Mouse (Mus musculus): ENCODE measurements around the gene T2. TPM values are rescaled to one million over a fixed set of nuclear protein-coding genes. Genes with fewer than 3 reads are reported as not detected.

Gene T2
- polyA plus RNA-seq, 1 experiment from 2014 or later = 2.3 TPM

DNA sequence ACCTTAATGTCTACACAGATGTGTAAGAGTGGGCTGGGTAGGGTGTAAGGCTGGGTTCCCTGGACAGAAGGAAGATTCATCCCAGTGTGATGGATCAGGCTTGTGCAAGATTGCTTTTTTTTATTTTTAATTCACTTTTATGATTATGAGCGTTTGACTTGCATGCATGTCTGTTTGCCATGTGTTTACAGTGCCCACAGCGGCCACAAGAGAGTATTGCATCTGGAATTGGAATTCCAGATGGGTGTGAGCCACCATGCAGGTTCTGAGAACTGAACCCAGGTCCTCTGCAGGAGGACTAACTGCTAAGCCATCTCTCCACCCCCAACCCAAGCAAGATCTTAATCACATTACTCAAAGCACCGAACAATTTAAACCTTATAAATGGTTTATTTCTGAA lies 88.3 kb downstream of the T2 start:
- Histone ChIP-seq H3K27ac (ENCODE audit: low read length) (no peak overlapping the region), H3K27me3 (ENCODE audit: control insufficient read depth, insufficient read depth, low read length) (peaks cover 7% of the 10 kb centered on the region; the same call in 1 of the 2 replicates), H3K9ac (ENCODE audit: low read length) (no peak overlapping the region), H3K9me3 (replicated peaks; ENCODE audit: control insufficient read depth, low read length) (no peaks in the 10 kb centered on the region), H3K4me2 (ENCODE audit: low read depth, low read length) (no peak overlapping the region), H3K4me3 (ENCODE audit: low read length) (no peak overlapping the region), H3K4me1 (ENCODE audit: control insufficient read depth, insufficient read depth, low read length) (no peaks in the 10 kb centered on the region), H3K36me3 (ENCODE audit: control insufficient read depth, insufficient read depth) (no peaks in the 10 kb centered on the region)
- no peak for ATAC-seq (replicated peaks; ENCODE audit: extremely low read depth, insufficient read depth, low FRiP score)
- WGBS = 55% methylated on average over 3 of the region's 3 CpGs

DNA sequence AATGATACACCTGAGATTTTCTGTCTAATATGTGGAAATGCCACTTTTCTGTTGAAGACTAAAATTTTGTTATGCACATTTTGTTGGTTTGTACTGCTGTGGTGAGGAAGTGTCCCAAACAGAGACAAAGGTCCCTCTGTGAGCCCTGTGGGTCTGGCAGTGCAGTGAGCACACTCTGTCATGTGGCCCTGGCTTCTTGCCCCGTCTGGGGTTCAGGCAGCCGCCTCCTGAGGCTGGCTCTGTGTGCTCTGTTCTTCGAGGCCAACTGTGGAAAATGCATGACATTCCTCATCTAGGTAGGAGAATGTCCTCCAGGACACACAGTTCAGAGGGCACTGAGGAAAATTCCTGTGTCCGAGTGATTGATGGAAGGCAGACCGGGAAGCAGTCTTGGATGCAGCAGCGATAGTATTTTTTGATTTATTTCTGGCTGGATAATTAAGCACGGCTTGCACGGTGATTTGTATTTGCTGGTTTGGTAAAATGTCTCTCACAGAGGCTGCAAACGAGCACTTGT lies 91.9 kb downstream of the T2 start:
- Histone ChIP-seq H3K9ac (ENCODE audit: low read length) (no peak overlapping the region), H3K4me1 (ENCODE audit: control insufficient read depth, insufficient read depth, low read length) (no peaks in the 10 kb centered on the region)
- 35% methylated on average over 9 of the region's 9 CpGs for WGBS

DNA sequence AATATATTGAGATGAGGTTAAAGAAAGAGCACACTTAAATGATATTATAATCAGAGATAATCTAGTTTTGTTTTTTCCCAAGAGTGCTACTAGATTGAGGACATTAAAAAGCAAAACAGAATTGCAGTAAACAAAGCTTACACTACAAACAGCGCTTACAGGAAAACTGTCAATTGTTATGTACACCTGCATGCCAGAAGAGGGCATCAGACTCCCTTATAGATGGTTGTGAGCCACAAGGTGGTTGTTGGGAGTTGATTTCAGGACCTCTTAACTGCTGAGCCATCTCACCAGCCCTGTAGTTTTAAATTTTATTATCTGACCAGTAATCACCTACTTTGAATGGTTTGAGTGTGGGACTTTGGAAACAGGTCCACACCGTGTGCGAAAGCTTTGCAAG lies 92.5 kb downstream of the T2 start:
- no peak overlapping the region for H3K4me2 ChIP-seq (ENCODE audit: low read depth, low read length)
- 68% methylated on average over 3 of the region's 3 CpGs for WGBS
- ATAC-seq (replicated peaks; ENCODE audit: extremely low read depth, insufficient read depth, low FRiP score) = no peak
- H3K9ac ChIP-seq (ENCODE audit: low read length) = no peak overlapping the region
- no peaks in the 10 kb centered on the region for H3K9me3 ChIP-seq (replicated peaks; ENCODE audit: control insufficient read depth, low read length)
- H3K4me3 ChIP-seq (ENCODE audit: low read length) = no peak overlapping the region
- H3K27me3 ChIP-seq (ENCODE audit: control insufficient read depth, insufficient read depth, low read length) = no peaks in the 10 kb centered on the region
- H3K4me1 ChIP-seq (ENCODE audit: control insufficient read depth, insufficient read depth, low read length) = no peaks in the 10 kb centered on the region
- no peak overlapping the region for H3K27ac ChIP-seq (ENCODE audit: low read length)
- no peaks in the 10 kb centered on the region for H3K36me3 ChIP-seq (ENCODE audit: control insufficient read depth, insufficient read depth)

More for the DNA sequence above, 91.9 kb downstream of the T2 start:
- no peak overlapping the region for H3K27ac ChIP-seq (ENCODE audit: low read length)
- no peaks in the 10 kb centered on the region for H3K36me3 ChIP-seq (ENCODE audit: control insufficient read depth, insufficient read depth)
- no peak overlapping the region for H3K4me3 ChIP-seq (ENCODE audit: low read length)
- no peaks in the 10 kb centered on the region for H3K9me3 ChIP-seq (replicated peaks; ENCODE audit: control insufficient read depth, low read length)
- H3K4me2 ChIP-seq (ENCODE audit: low read depth, low read length) = no peak overlapping the region
- no peak for ATAC-seq (replicated peaks; ENCODE audit: extremely low read depth, insufficient read depth, low FRiP score)
- peaks cover 3% of the 10 kb centered on the region; the same call in 1 of the 2 replicates for H3K27me3 ChIP-seq (ENCODE audit: control insufficient read depth, insufficient read depth, low read length)

DNA sequence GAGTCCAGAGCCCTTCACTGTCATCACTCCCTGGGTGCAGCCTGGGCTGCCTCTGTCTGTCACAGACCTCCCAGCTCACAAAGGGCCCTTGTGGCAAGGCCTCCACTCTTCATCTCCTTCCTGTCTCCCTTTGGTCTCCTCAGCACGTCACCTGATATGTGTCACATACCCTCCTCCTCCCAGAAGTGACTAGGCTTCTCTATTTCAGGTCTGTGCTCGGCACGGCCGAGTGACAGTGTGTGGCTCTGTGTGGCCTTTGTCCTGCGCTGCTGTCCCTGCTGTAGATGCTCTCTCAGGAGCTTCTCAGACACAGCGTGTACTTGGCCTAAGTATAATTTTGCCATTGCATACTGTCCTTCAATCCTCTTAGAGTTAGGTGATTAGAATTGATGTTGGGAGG lies 99.4 kb downstream of the T2 start:
- 35% methylated on average over 6 of the region's 6 CpGs for WGBS
- no peak overlapping the region for H3K4me2 ChIP-seq (ENCODE audit: low read depth, low read length)
- 0 out of 2 replicates have a peak, but pooled peaks have one; percentile 10 for ATAC-seq (replicated peaks; ENCODE audit: extremely low read depth, insufficient read depth, low FRiP score)
- H3K9me3 ChIP-seq (replicated peaks; ENCODE audit: control insufficient read depth, low read length) = no peaks in the 10 kb centered on the region
- peaks cover under 1% of the 10 kb centered on the region; the same call in 1 of the 2 replicates for H3K27me3 ChIP-seq (ENCODE audit: control insufficient read depth, insufficient read depth, low read length)
- H3K4me1 ChIP-seq (ENCODE audit: control insufficient read depth, insufficient read depth, low read length) = 0 out of 2 replicates have a peak, but pooled peaks cover 3% of the 10 kb centered on the region
- no peak overlapping the region for H3K4me3 ChIP-seq (ENCODE audit: low read length)
- no peaks in the 10 kb centered on the region for H3K36me3 ChIP-seq (ENCODE audit: control insufficient read depth, insufficient read depth)
- H3K9ac ChIP-seq (ENCODE audit: low read length) = no peak overlapping the region
- no peak overlapping the region for H3K27ac ChIP-seq (ENCODE audit: low read length)

DNA sequence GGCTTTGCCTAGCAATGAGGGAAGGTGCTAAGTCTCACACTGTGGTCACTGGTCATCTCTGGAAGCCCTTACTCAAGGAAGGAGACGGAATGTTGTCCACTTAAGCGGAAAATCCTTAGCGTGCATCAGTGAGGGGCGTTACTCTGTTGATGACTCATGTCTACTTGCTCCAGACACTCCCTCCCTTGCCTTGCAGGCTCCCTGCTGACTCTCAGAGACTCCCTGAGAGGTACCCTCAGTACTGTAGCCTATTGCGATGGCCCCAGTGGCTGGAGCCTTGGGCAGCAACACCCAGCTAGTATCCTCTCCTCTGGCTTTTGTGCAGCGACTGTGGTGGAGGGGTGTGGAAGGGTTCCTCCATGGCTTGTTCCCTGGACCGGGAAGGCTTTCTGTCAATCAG lies 99.8 kb downstream of the T2 start:
- Histone ChIP-seq H3K9ac (ENCODE audit: low read length) (no peak overlapping the region), H3K4me3 (ENCODE audit: low read length) (no peak overlapping the region), H3K9me3 (replicated peaks; ENCODE audit: control insufficient read depth, low read length) (no peaks in the 10 kb centered on the region), H3K4me2 (ENCODE audit: low read depth, low read length) (no peak overlapping the region), H3K27ac (ENCODE audit: low read length) (no peak overlapping the region), H3K4me1 (ENCODE audit: control insufficient read depth, insufficient read depth, low read length) (0 out of 2 replicates have a peak, but pooled peaks cover 3% of the 10 kb centered on the region), H3K36me3 (ENCODE audit: control insufficient read depth, insufficient read depth) (no peaks in the 10 kb centered on the region), H3K27me3 (ENCODE audit: control insufficient read depth, insufficient read depth, low read length) (peaks cover 3% of the 10 kb centered on the region; the same call in 1 of the 2 replicates)
- 59% methylated on average over 7 of the region's 7 CpGs for WGBS
- no peak for ATAC-seq (replicated peaks; ENCODE audit: extremely low read depth, insufficient read depth, low FRiP score)

DNA sequence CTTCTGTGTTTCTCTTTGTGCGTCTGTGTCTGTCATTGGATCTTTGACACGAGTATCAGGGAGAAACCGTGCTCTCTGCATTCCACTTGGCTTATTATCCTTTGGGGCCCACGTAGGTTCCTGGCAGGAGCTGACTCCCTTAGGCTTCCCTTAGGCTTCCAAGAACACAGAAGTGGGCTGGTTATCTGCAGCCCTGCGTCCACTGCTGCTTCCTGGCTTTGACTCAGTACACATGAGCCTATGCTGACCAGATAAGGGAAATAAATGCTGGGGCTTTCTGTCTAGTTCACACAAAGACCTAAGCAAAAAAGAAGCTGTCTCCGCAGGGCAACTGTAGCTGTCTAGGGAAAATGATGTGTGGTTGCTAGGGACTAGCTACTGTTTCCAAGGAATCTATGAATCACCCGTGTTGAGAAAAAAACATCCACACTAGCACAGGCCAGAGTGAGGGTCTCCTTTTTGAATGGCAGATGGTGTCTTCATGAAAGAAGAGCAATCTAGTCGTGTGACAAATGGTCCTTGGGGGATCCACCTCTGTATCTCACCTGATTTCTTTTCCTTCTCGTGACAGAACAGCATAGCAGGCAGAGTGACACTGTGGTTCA lies 101.2 kb downstream of the T2 start:
- no peaks in the 10 kb centered on the region for H3K36me3 ChIP-seq (ENCODE audit: control insufficient read depth, insufficient read depth)
- no peak overlapping the region for H3K4me2 ChIP-seq (ENCODE audit: low read depth, low read length)
- no peak overlapping the region for H3K27ac ChIP-seq (ENCODE audit: low read length)

DNA sequence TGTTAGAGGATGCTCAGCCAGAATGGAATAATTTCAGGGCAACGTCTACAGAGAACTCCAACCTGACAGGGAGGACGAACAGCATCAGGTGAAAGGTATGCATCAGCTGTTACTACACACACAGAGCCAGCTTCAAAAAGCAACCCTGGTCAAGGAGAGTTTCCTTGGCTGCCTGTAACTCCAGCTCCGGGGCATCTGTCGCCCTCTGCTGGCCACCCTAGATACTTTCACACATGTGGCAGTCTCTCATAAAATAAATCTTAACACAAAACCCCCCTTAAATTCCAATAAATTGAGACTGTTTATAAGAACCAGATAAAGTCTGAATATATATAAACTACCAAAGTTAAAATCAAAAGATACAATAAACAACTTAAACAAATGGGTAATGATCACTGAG lies 105.8 kb downstream of the T2 start:
- 0 out of 2 replicates have a peak, but pooled peaks cover 3% of the 10 kb centered on the region for H3K4me1 ChIP-seq (ENCODE audit: control insufficient read depth, insufficient read depth, low read length)
- no peaks in the 10 kb centered on the region for H3K9me3 ChIP-seq (replicated peaks; ENCODE audit: control insufficient read depth, low read length)
- WGBS = 6% methylated on average over 4 of the region's 4 CpGs
- H3K36me3 ChIP-seq (ENCODE audit: control insufficient read depth, insufficient read depth) = no peaks in the 10 kb centered on the region
- H3K9ac ChIP-seq (ENCODE audit: low read length) = no peak overlapping the region
- no peak for ATAC-seq (replicated peaks; ENCODE audit: extremely low read depth, insufficient read depth, low FRiP score)
- no peak overlapping the region for H3K4me2 ChIP-seq (ENCODE audit: low read depth, low read length)
- H3K27me3 ChIP-seq (ENCODE audit: control insufficient read depth, insufficient read depth, low read length) = peaks cover 11% of the 10 kb centered on the region
- no peak overlapping the region for H3K27ac ChIP-seq (ENCODE audit: low read length)
- H3K4me3 ChIP-seq (ENCODE audit: low read length) = no peak overlapping the region

More for the DNA sequence above, 101.2 kb downstream of the T2 start:
- 28% methylated on average over 9 of the region's 9 CpGs for WGBS
- 0 out of 2 replicates have a peak, but pooled peaks have one; percentile 41 for ATAC-seq (replicated peaks; ENCODE audit: extremely low read depth, insufficient read depth, low FRiP score)
- Histone ChIP-seq H3K4me1 (ENCODE audit: control insufficient read depth, insufficient read depth, low read length) (0 out of 2 replicates have a peak, but pooled peaks cover 3% of the 10 kb centered on the region), H3K27me3 (ENCODE audit: control insufficient read depth, insufficient read depth, low read length) (peaks cover 3% of the 10 kb centered on the region; the same call in 1 of the 2 replicates), H3K9ac (ENCODE audit: low read length) (no peak overlapping the region), H3K4me3 (ENCODE audit: low read length) (no peak overlapping the region), H3K9me3 (replicated peaks; ENCODE audit: control insufficient read depth, low read length) (no peaks in the 10 kb centered on the region)

DNA sequence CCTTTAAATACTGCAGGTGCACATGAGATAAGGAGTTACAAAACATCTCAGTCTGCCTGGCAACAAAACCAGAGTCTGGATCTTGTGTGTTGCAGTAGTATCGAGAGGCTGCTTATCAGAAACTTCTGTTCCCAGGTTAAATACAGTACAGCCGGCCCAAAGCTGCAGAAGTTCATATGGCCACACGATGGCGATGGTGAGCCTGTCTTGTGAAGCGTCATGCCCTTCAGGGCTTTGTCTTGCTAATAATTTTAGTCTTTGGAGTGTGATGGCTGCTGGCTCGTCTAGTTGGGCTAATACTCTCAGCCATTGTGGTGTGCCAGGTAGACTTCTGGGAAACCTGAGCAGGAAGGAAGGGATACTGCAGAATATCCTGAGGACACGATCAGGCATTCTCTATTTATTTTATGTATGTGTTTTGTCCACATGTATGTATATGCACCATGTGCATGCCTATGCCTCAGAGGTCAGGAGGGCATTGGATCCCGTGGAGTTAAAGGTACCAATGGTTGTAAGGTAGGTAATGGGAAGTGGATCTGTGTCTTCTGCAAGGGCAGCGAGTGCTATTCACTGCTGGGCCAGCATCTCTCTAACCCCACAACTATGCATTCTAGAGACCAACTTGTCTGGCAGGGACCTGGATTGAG lies 107.8 kb downstream of the T2 start:
- ATAC-seq (replicated peaks; ENCODE audit: extremely low read depth, insufficient read depth, low FRiP score) = no peak
- no peaks in the 10 kb centered on the region for H3K9me3 ChIP-seq (replicated peaks; ENCODE audit: control insufficient read depth, low read length)
- 23% methylated on average over 9 of the region's 9 CpGs for WGBS
- H3K27ac ChIP-seq (ENCODE audit: low read length) = no peak overlapping the region
- H3K36me3 ChIP-seq (ENCODE audit: control insufficient read depth, insufficient read depth) = no peaks in the 10 kb centered on the region
- no peaks in the 10 kb centered on the region for H3K4me1 ChIP-seq (ENCODE audit: control insufficient read depth, insufficient read depth, low read length)
- peaks cover 18% of the 10 kb centered on the region for H3K27me3 ChIP-seq (ENCODE audit: control insufficient read depth, insufficient read depth, low read length)
- H3K4me2 ChIP-seq (ENCODE audit: low read depth, low read length) = no peak overlapping the region
- no peak overlapping the region for H3K9ac ChIP-seq (ENCODE audit: low read length)
- no peak overlapping the region for H3K4me3 ChIP-seq (ENCODE audit: low read length)

DNA sequence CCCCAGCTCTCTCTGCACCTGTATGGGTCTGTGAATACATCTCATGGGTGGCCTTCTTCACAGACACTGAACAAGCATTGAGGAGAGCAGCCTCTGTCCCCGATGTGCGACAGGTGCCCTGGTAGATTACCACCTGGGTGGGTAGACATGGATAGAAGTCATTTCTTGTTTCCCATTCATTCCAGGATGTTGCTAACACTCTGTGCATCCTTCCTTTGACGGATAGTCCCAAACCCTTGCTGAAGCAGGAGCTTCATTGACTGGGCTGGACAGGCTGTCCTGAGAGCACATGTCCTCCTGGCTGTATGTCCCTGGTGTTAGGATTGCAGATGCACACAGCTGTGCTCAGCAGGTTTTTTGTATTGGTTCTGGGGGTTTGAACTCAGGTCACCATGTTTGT lies 112.0 kb downstream of the T2 start:
- no peaks in the 10 kb centered on the region for H3K9me3 ChIP-seq (replicated peaks; ENCODE audit: control insufficient read depth, low read length)
- peaks cover 17% of the 10 kb centered on the region for H3K27me3 ChIP-seq (ENCODE audit: control insufficient read depth, insufficient read depth, low read length)
- no peak overlapping the region for H3K4me3 ChIP-seq (ENCODE audit: low read length)
- no peak overlapping the region for H3K4me2 ChIP-seq (ENCODE audit: low read depth, low read length)
- 87% methylated on average over 3 of the region's 3 CpGs for WGBS
- no peaks in the 10 kb centered on the region for H3K4me1 ChIP-seq (ENCODE audit: control insufficient read depth, insufficient read depth, low read length)
- H3K27ac ChIP-seq (ENCODE audit: low read length) = no peak overlapping the region
- no peak overlapping the region for H3K9ac ChIP-seq (ENCODE audit: low read length)
- H3K36me3 ChIP-seq (ENCODE audit: control insufficient read depth, insufficient read depth) = no peaks in the 10 kb centered on the region
- no peak for ATAC-seq (replicated peaks; ENCODE audit: extremely low read depth, insufficient read depth, low FRiP score)
